Mouse (Mus musculus) stomach, postnatal 0 days (tissue): ENCODE results near the gene Notch4. TPM values are rescaled to one million over a fixed set of nuclear protein-coding genes. Genes with fewer than 3 reads are reported as not detected.

ENCODE experiments used
- ATAC-seq: fragments of 200-750 bp; cut with Nextera tagmentation; 2 replicates; pipeline ENCODE4 v1.8.0; 2017; ENCODE audit not compliant: low FRiP score, low TSS enrichment
- DNase-seq: peaks from one replicate; pipeline ENCODE4 v3.0.0-alpha.2; 2016; ENCODE audit warnings: low spot score
- H3K27ac ChIP-seq: fragments of 300-500 bp; sonication (generic); replicated peaks from 2 replicates; pipeline ENCODE4 v1.5.1; 2014; ENCODE audit warnings: mild to moderate bottlenecking, control low read depth
- H3K27me3 ChIP-seq: fragments of 300-500 bp; sonication (generic); 2 replicates; pipeline ENCODE4 v1.6.1; 2014; ENCODE audit warnings: low read length; ENCODE audit not compliant: control insufficient read depth, insufficient read depth
- H3K36me3 ChIP-seq: fragments of 300-500 bp; sonication (generic); 2 replicates; pipeline ENCODE4 v1.6.1; 2014; ENCODE audit warnings: low read length, mixed read lengths; ENCODE audit not compliant: control insufficient read depth, insufficient read depth
- H3K4me1 ChIP-seq: fragments of 300-500 bp; sonication (generic); replicated peaks from 2 replicates; pipeline ENCODE4 v1.6.1; 2014; ENCODE audit warnings: antibody characterized with exemption; ENCODE audit not compliant: control insufficient read depth, insufficient read depth
- H3K4me2 ChIP-seq: fragments of 300-500 bp; sonication (generic); replicated peaks from 2 replicates; pipeline ENCODE4 v1.6.1; 2014; ENCODE audit warnings: low read depth, mild to moderate bottlenecking, control low read depth, moderate library complexity
- H3K4me3 ChIP-seq: fragments of 300-500 bp; sonication (generic); 2 replicates; pipeline ENCODE4 v1.5.1; 2014; ENCODE audit warnings: low read depth, low read length, control low read depth
- H3K9ac ChIP-seq: fragments of 300-500 bp; sonication (generic); 2 replicates; pipeline ENCODE4 v1.6.1; 2014; ENCODE audit warnings: mild to moderate bottlenecking, low read length, control low read depth, mixed read lengths
- H3K9me3 ChIP-seq: fragments of 300-500 bp; sonication (generic); 2 replicates; pipeline ENCODE4 v1.6.1; 2016; ENCODE audit warnings: low read length; ENCODE audit not compliant: control insufficient read depth
- CTCF ChIP-seq: IDR thresholded peaks from 2 replicates; pipeline ENCODE4 v1.5.1; 2016; ENCODE audit warnings: antibody characterized with exemption, low read depth, mild to moderate bottlenecking, moderate library complexity
- EP300 ChIP-seq: optimal IDR thresholded peaks from 2 replicates; pipeline ENCODE3; 2016; ENCODE audit warnings: antibody characterized with exemption
- WGBS: fragments of 180-500 bp; shearing (Covaris S2); extraction: QIAGEN DNeasy Blood & Tissue Kit; methylation state at CpG from one replicate; pipeline ENCODE4 v1.1.7; 2014; 5-methylcytosine and 5-hydroxymethylcytosine counted together
- polyA plus RNA-seq: library from polyadenylated mRNA; unstranded; fragments of >200 nt; fragmentation: Nextera tagmentation; extraction: Ambion mirVana; gene quantifications from 2 replicates; pipeline ENCODE4 v1.2.1, GENCODE M21; 2015

Notch4 gene
- polyA plus RNA-seq, 1 experiment from 2014 or later = 3.1 TPM

DNA sequence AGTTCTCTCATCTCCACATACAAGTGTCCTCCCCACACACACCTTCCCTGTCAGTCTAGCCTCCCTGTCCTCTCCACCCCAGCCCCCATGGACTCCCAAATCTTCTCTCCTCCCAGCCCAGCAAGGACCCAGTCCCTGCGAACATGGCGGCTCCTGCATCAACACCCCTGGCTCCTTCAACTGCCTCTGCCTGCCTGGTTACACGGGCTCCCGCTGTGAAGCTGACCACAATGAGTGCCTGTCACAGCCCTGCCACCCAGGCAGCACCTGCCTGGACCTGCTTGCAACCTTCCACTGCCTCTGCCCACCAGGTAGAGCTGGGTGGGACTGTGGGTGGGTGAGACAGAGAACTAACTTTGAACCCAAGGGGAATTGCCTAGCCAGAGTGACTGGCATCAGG lies 5.9 kb downstream of the Notch4 start:
- Histone ChIP-seq H3K4me3 (no peak overlapping the region), H3K27ac (no peak overlapping the region), H3K9ac (no peak overlapping the region), H3K9me3 (no peaks in the 10 kb centered on the region), H3K36me3 (no peaks in the 10 kb centered on the region), H3K4me1 (no peaks in the 10 kb centered on the region), H3K27me3 (no peaks in the 10 kb centered on the region), H3K4me2 (no peak overlapping the region)
- TF ChIP-seq CTCF = no peak
- no peak for TF ChIP-seq EP300
- DNase-seq = no peak
- WGBS = 60% methylated on average over 4 of the region's 4 CpGs
- no peak for ATAC-seq

GRCm38 (mm10) chr17:34571875-34572274 lies 7.8 kb downstream of the Notch4 start:
- Histone ChIP-seq H3K9me3 (no peaks in the 10 kb centered on the region), H3K9ac (no peak overlapping the region), H3K27ac (no peak overlapping the region), H3K27me3 (no peaks in the 10 kb centered on the region), H3K4me3 (no peak overlapping the region), H3K4me1 (no peaks in the 10 kb centered on the region), H3K4me2 (no peak overlapping the region), H3K36me3 (no peaks in the 10 kb centered on the region)
- 14% methylated on average over 5 of the region's 5 CpGs for WGBS
- DNase-seq = no peak
- TF ChIP-seq EP300 (no peak), CTCF (peak; percentile 71)
- ATAC-seq = no peak

DNA sequence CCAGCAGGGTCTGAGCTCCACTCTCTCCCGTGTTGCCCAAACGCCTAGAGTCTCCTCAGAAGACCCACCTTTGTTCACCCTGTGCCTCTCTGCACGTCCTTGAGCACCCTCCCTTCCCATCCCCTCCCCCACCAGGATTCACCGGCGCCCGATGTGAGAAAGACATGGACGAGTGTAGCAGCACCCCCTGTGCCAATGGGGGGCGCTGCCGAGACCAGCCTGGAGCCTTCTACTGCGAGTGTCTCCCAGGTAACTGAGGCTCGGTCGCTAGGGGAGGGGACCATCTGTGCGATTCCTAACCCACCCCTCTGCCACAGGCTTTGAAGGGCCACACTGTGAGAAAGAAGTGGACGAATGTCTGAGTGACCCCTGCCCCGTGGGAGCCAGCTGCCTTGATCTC lies 8.3 kb downstream of the Notch4 start:
- no peak overlapping the region for H3K27ac ChIP-seq
- no peak overlapping the region for H3K4me3 ChIP-seq
- no peaks in the 10 kb centered on the region for H3K9me3 ChIP-seq
- no peaks in the 10 kb centered on the region for H3K27me3 ChIP-seq
- 22% methylated on average over 15 of the region's 15 CpGs for WGBS
- H3K4me2 ChIP-seq = no peak overlapping the region
- H3K36me3 ChIP-seq = no peaks in the 10 kb centered on the region
- DNase-seq (no peak), ATAC-seq (no peak)
- H3K4me1 ChIP-seq = no peaks in the 10 kb centered on the region
- TF ChIP-seq EP300 (no peak), CTCF (peak; percentile 33)
- H3K9ac ChIP-seq = no peak overlapping the region

DNA sequence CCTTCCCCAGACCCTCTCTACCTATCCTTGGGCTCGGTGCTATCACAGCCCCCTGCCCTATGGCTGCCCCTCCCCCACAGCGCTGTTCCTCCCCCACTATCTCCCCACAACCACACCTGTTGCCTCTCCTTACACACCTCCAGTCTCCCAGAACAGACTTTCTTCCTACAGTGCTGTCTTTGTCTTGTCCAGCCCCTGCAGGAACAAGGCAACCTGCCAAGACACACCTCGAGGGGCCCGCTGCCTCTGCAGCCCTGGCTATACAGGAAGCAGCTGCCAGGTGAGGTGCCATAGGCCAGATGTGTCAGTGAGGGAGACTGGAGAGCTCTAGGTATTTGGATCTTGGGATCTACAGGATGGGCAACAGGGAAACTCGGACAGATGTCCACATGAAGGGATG lies 12.5 kb downstream of the Notch4 start:
- DNase-seq (peak; percentile 55), ATAC-seq (peak; percentile 24; the same call in 1 of the 2 replicates)
- Histone ChIP-seq H3K27me3 (no peaks in the 10 kb centered on the region), H3K4me1 (no peaks in the 10 kb centered on the region), H3K9ac (no peak overlapping the region), H3K4me2 (no peak overlapping the region), H3K36me3 (no peaks in the 10 kb centered on the region), H3K4me3 (no peak overlapping the region), H3K27ac (0 out of 2 replicates have a peak overlapping the region, but pooled peaks have one; percentile 13), H3K9me3 (no peaks in the 10 kb centered on the region)
- TF ChIP-seq EP300 = no peak
- no peak for TF ChIP-seq CTCF
- WGBS = 45% methylated on average over 5 of the region's 5 CpGs

DNA sequence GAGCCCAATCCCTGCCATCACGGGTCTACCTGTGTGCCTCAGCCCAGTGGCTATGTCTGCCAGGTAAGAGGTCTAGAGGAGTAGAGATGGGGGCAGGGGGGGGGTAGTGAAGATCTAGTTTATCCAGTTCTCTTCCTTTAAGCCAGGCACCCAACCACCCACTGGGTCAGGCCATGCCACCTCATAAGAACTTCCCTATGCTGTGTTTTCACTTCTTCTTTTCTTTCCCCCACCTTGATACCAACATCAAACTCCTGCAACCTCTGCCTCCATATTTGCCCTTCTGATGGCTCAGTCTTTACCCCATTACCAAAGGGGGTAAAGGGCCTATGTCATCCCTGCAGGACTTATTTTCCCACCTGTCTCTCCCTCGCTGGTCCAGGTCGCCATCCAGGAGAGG lies 14.0 kb downstream of the Notch4 start:
- Histone ChIP-seq H3K27me3 (no peaks in the 10 kb centered on the region), H3K4me1 (no peaks in the 10 kb centered on the region), H3K9me3 (no peaks in the 10 kb centered on the region), H3K36me3 (no peaks in the 10 kb centered on the region), H3K4me3 (no peak overlapping the region), H3K4me2 (no peak overlapping the region), H3K27ac (no peak overlapping the region), H3K9ac (no peak overlapping the region)
- TF ChIP-seq CTCF (no peak), EP300 (no peak)
- WGBS = 92% methylated on average over 3 of the region's 3 CpGs
- ATAC-seq (no peak), DNase-seq (no peak)

DNA sequence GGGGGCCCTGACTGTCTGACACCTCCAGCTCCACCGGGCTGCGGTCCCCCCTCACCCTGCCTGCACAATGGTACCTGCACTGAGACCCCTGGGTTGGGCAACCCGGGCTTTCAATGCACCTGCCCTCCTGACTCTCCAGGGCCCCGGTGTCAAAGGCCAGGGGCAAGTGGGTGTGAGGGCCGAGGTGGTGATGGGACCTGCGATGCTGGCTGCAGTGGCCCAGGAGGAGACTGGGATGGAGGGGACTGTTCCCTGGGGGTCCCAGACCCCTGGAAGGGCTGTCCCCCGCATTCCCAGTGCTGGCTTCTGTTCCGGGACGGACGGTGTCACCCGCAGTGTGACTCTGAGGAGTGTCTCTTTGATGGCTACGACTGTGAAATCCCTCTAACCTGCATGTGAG lies 18.5 kb downstream of the Notch4 start:
- Histone ChIP-seq H3K4me3 (no peak overlapping the region), H3K27me3 (no peaks in the 10 kb centered on the region), H3K9ac (no peak overlapping the region), H3K9me3 (no peaks in the 10 kb centered on the region), H3K36me3 (no peaks in the 10 kb centered on the region), H3K4me2 (no peak overlapping the region), H3K4me1 (no peaks in the 10 kb centered on the region), H3K27ac (no peak overlapping the region)
- ATAC-seq (no peak), DNase-seq (no peak)
- TF ChIP-seq CTCF (no peak), EP300 (no peak)
- WGBS = 85% methylated on average over 12 of the region's 12 CpGs
